Mouse (Mus musculus) kidney, postnatal 14 days (tissue): ENCODE measurements around the gene Grcc10.

ENCODE experiments used
- DNase-seq: peaks from one replicate; pipeline ENCODE4 v3.0.0; 2022; ENCODE audit warnings: mixed read lengths

Gene Grcc10

DNA sequence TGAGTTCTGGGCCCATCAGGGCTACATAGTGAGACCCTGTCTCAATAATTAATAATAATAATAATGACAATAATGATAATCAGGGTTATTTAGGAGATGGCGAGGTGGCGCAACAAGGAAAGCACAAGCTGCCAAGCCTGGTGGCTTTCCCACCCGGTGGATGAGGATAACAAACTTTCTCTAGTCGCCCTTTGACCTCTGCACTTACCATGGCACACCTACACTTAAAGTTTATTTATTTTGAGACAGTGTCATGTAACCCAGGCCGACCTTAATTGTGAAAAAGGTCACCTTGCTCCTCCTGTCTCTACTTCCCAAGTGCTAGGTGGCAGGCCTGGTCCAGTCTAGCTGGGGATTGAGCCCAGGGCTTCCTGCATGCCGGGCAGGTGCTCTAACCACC is 42.4 kb downstream of the Grcc10 start:
- DNase-seq: no peak

DNA sequence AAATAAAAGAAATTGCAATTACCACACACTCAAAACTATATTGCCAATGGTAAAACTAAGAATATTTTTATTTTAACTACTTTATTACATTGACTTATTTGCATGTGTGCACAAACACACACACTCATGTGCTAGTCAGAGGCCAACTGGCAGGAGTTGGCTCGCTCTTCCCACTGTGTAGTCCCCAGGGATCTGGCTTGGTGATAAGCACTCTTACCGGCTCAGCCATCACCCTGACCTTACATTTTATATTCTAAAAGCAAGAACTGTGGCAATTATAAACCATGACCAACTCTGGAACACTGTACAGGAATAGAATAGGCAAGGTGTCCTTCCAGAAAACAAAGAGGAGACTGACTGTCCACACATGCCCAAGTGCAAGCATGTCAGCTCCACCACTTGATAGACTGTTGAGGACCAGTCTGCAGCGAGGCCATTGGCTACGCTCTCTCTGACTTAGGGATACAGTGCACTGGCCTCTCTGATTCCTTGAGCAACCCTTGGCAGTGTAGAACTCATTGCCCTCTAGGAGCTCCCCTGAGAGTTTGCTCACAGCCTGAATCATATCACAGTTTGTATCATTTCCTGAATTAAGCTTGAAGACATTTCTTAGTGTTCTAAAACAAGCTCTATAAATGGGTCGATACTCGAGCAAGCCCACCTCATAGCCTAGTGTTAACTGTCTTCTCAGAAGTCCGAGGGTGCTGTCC is 44.6 kb downstream of the Grcc10 start:
- DNase-seq: no peak

DNA sequence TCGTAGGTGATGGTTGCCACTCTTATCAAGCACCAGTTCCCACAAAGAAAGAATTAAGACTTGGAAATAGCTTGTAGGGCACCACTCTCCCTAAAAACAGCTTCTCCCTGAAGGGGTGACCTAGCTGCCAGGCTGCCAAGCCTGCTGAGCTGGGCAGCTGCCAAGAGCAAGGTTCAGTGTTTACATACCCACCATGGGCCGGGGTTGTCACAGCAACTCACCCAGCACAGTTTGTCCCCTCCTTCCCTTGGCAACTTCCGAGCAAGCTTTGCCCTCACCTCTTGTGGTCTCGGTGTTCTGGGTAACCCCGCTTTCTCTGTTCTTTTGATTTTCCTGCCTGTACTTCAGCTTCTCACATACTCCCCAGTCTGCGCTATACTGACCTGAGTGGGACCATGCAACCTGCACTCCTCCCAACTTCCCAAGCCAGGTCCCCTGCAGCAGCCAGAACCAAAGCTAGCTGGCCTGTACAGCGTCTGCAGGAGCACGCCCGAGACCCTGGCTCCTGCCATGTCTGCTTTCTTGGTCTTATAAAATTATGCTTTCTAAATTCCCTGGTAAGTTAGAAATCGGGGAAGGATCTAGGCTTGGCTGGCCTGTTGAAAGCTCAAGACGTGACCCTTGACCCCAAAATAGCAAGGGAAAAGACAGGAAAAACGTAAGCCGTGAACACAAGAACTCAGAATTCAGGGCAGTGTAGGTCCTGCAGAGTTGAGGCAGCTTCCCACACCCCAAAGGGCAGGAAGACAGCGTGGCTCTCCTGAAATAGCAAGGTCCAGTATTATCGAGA is 46.8 kb downstream of the Grcc10 start:
- DNase-seq: peak; percentile 94

- peak; percentile 62 for DNase-seq
These were observed 47.8 kb downstream of the Grcc10 start for GRCm38 (mm10) chr6:124693243-124693981.

DNA sequence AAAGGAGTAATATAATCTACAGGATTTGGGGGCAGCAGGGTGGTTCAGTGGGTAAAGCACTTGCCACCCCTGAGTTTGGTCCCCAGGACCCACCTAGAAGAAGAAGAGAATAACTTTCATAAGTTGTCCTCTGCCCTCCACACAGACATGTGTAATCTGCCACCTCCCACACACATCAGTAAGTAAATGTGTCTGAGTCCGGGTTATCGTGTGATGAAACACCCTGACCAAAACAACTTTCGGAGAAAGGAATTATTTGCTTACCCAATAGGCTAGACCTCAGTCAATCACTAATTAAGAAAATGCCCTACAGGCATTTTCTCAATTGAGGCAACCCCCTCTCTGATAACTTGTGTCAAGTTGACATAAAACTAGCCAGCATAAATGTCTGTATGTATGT is 50.7 kb downstream of the Grcc10 start:
- no peak for DNase-seq
